ENCODE assay signal across 10 mouse cellular contexts in the genomic region with DNA sequence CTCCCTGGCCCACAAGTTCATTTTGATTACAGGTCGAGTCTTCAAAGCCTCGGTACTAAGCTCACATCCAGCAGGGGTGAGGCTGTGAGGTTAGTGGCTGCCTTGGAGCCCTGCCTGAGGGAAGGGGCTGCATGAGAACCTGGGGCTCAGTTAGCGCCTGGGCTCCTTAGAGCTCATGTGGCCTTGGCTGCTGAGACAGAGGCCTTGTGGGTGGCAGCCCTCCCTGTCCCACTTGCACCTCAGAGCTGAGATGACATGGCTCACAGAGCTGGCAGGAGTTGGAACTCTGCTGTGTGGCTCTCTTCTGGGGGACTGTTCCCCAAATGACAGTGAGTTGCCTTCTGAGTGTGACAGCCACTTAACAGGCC. TPM values are rescaled to one million over a fixed set of nuclear protein-coding genes. Genes with fewer than 3 reads are reported as not detected.
DNase-seq lines count a peak whose midpoint lies in the region; ATAC-seq and TF ChIP-seq lines count a peak whose summit lies in the region.
"Had no signal": no experiment of that assay in that cellular context is flagged by ENCODE, and none has a peak within 500 bp of the region (broad histone marks: within the 10 kb centered on the region; RNA-seq: fewer than 3 reads in every experiment).

No protein-coding gene starts in this region.

- no peak overlapping the region for H3K4me3 ChIP-seq in forebrain, embryonic 10.5 days
- H3K4me3 ChIP-seq in forebrain, embryonic 11.5 days (ENCODE audit: low read depth, low read length) = no peak overlapping the region
- no peak overlapping the region for H3K4me3 ChIP-seq in spleen, adult 2 months (ENCODE audit: extremely low read depth, insufficient read depth, insufficient read length)

- WGBS in forebrain, embryonic 10.5 days = 67% methylated on average over 3 of the region's 3 CpGs
- 50% methylated on average over 3 of the region's 3 CpGs for WGBS in forebrain, embryonic 11.5 days
- 41% methylated on average over 3 of the region's 3 CpGs for WGBS in spleen, adult 2 months

- H3K4me2 ChIP-seq in forebrain, embryonic 11.5 days (ENCODE audit: low read depth, low read length, severe bottlenecking) = no peak overlapping the region

- peaks cover 61% of the 10 kb centered on the region for H3K36me3 ChIP-seq in forebrain, embryonic 10.5 days (replicated peaks)
- H3K36me3 ChIP-seq in forebrain, embryonic 11.5 days (ENCODE audit: control insufficient read depth, insufficient read depth, low read length) = no peaks in the 10 kb centered on the region
- H3K36me3 ChIP-seq in spleen, adult 2 months (ENCODE audit: control insufficient read depth, insufficient read depth, low read length) = peaks cover 43% of the 10 kb centered on the region

- ATAC-seq in forebrain, embryonic 11.5 days (replicated peaks; ENCODE audit: low FRiP score) = no peak
- peak; percentile 11 for ATAC-seq in megakaryocyte-erythroid progenitor cell, adult 5-6 weeks (replicated peaks; ENCODE audit: low FRiP score, low TSS enrichment, poor library complexity, severe bottlenecking)

- no peak for DNase-seq in forebrain, embryonic 10.5 days (ENCODE audit: extremely low spot score, low spot score)
- no peak for DNase-seq in forebrain, embryonic 11.5 days (ENCODE audit: low spot score)
- DNase-seq in spleen, adult 2 months (ENCODE audit: low read depth in 1 of 2, low spot score in 2 of 2) = no peak
- no peak for DNase-seq in spleen, adult 18-20 months
- DNase-seq in c-Kit-positive CD71-positive TER-119-positive erythroid progenitor cells, embryonic 14.5 days (ENCODE audit: low spot score) = no peak
- DNase-seq in cerebellum, postnatal 14 days = no peak
- DNase-seq in layer of hippocampus, adult 9-10 months (ENCODE audit: low spot score) = no peak
- DNase-seq: thymus, postnatal 36 days had no signal

- H3K9me3 ChIP-seq in forebrain, embryonic 10.5 days = no peaks in the 10 kb centered on the region
- H3K9me3 ChIP-seq in forebrain, embryonic 11.5 days (ENCODE audit: control insufficient read depth, low read length) = no peaks in the 10 kb centered on the region

- no peaks in the 10 kb centered on the region for H3K27me3 ChIP-seq in forebrain, embryonic 10.5 days (ENCODE audit: poor library complexity, severe bottlenecking)
- no peaks in the 10 kb centered on the region for H3K27me3 ChIP-seq in forebrain, embryonic 11.5 days (ENCODE audit: control insufficient read depth, insufficient read depth, low read length)
- no peaks in the 10 kb centered on the region for H3K27me3 ChIP-seq in spleen, adult 2 months (ENCODE audit: control insufficient read depth, insufficient read depth, low read length)

- TF ChIP-seq POLR2A in spleen, adult 2 months (IDR thresholded peaks at IDR 0.05; ENCODE audit: low read depth, low read length) = no peak

- 0 out of 2 replicates have a peak overlapping the region, but pooled peaks have one; percentile 30 for H3K27ac ChIP-seq in forebrain, embryonic 10.5 days
- no peak overlapping the region for H3K27ac ChIP-seq in forebrain, embryonic 11.5 days (ENCODE audit: low read depth, low read length)
- H3K27ac ChIP-seq in spleen, adult 2 months (ENCODE audit: insufficient read depth, low read length) = peak overlapping the region; percentile 7; the same call in 1 of the 2 replicates

- TF ChIP-seq CTCF in spleen, adult 2 months (IDR thresholded peaks at IDR 0.05; ENCODE audit: extremely low read depth, insufficient read depth, insufficient read length, insufficient replicate concordance) = no peak

- H3K9ac ChIP-seq in forebrain, embryonic 11.5 days (ENCODE audit: low read length) = no peak overlapping the region

- H3K4me1 ChIP-seq in forebrain, embryonic 10.5 days = peaks cover 3% of the 10 kb centered on the region; the same call in 1 of the 2 replicates
- H3K4me1 ChIP-seq in forebrain, embryonic 11.5 days (replicated peaks; ENCODE audit: control insufficient read depth, insufficient read depth, low read length) = 0 out of 2 replicates have a peak, but pooled peaks cover 2% of the 10 kb centered on the region
- peaks cover 18% of the 10 kb centered on the region; the same call in 1 of the 2 replicates for H3K4me1 ChIP-seq in spleen, adult 2 months (ENCODE audit: control insufficient read depth, insufficient read depth, insufficient read length)

RNA-seq across cellular contexts. Expression of a gene that starts 22.7 kb away (rescaled TPM):
- polyA plus RNA-seq in forebrain, embryonic 10.5 days (2016; fragmentation: Nextera tagmentation; extraction: Ambion mirVana) = 99.5 and 107 TPM in 2 replicates
- 90.8 and 97.2 TPM in 2 replicates for polyA plus RNA-seq in forebrain, embryonic 11.5 days (2014; fragmentation: Nextera tagmentation; extraction: Ambion mirVana)
- polyA plus RNA-seq in spleen, adult 2 months (2012; rRNA removed) = 233 and 234 TPM in 2 replicates
- total RNA-seq in megakaryocyte-erythroid progenitor cell, adult 5-6 weeks (2014; fragmentation: Nextera tagmentation) = 45.8 and 55.6 TPM in 2 replicates
- total RNA-seq in megakaryocyte-erythroid progenitor cell, adult 5-6 weeks (2017) = 26.8 and 32.7 TPM in 2 replicates

RNA-seq across cellular contexts. Expression of a gene that starts 36.5 kb away (rescaled TPM):
- polyA plus RNA-seq in forebrain, embryonic 10.5 days (2016; fragmentation: Nextera tagmentation; extraction: Ambion mirVana) = 6.2 and 7.1 TPM in 2 replicates
- polyA plus RNA-seq in forebrain, embryonic 11.5 days (2014; fragmentation: Nextera tagmentation; extraction: Ambion mirVana) = 28.4 and 29.3 TPM in 2 replicates
- polyA plus RNA-seq in spleen, adult 2 months (2012; rRNA removed) = 0.37 and 0.60 TPM in 2 replicates
- not detected in 2 replicates for total RNA-seq in megakaryocyte-erythroid progenitor cell, adult 5-6 weeks (2014; fragmentation: Nextera tagmentation)
- total RNA-seq in megakaryocyte-erythroid progenitor cell, adult 5-6 weeks (2017) = not detected in 2 replicates
- total RNA-seq: megakaryocyte, adult 5-6 weeks had no signal

RNA-seq across cellular contexts. Expression of a gene that starts 48.6 kb away (rescaled TPM):
- 0.97 and 1.0 TPM in 2 replicates for polyA plus RNA-seq in forebrain, embryonic 10.5 days (2016; fragmentation: Nextera tagmentation; extraction: Ambion mirVana)
- polyA plus RNA-seq in forebrain, embryonic 11.5 days (2014; fragmentation: Nextera tagmentation; extraction: Ambion mirVana) = 0.16 and 0.63 TPM in 2 replicates
- polyA plus RNA-seq in spleen, adult 2 months (2012; rRNA removed) = 187 and 218 TPM in 2 replicates
- total RNA-seq in megakaryocyte-erythroid progenitor cell, adult 5-6 weeks (2014; fragmentation: Nextera tagmentation) = 7.3 and 16.1 TPM in 2 replicates
- 5.4 and 8.6 TPM in 2 replicates for total RNA-seq in megakaryocyte-erythroid progenitor cell, adult 5-6 weeks (2017)

RNA-seq across cellular contexts. Expression of a gene that starts 56.5 kb away (rescaled TPM):
- 71.2 and 80.0 TPM in 2 replicates for polyA plus RNA-seq in forebrain, embryonic 10.5 days (2016; fragmentation: Nextera tagmentation; extraction: Ambion mirVana)
- 53.0 TPM in 2 replicates for polyA plus RNA-seq in forebrain, embryonic 11.5 days (2014; fragmentation: Nextera tagmentation; extraction: Ambion mirVana)
- polyA plus RNA-seq in spleen, adult 2 months (2012; rRNA removed) = 88.6 and 125 TPM in 2 replicates
- 113 and 130 TPM in 2 replicates for total RNA-seq in megakaryocyte-erythroid progenitor cell, adult 5-6 weeks (2014; fragmentation: Nextera tagmentation)
- 27.5 and 51.5 TPM in 2 replicates for total RNA-seq in megakaryocyte-erythroid progenitor cell, adult 5-6 weeks (2017)

Comparison
In these comparisons a context has a peak if more than half of its experiments do, and no peak if none do; other contexts are left out.
1. RNA of a gene that starts 48.6 kb away (polyA plus RNA-seq): 187 to 218 TPM in spleen, adult 2 months; 0.97 to 1.0 TPM in forebrain, embryonic 10.5 days and 0.16 to 0.63 TPM in forebrain, embryonic 11.5 days; every median in the first group is over 10 times any median in the second.